Mouse (Mus musculus) urinary bladder, postnatal 36 days (tissue): Measurements from ENCODE around the gene Slc9a3r2.

Experiments used
- DNase-seq, 2 experiments: peaks; one replicate each; pipeline ENCODE4 v3.0.0; 2022; ENCODE audit warnings: low spot score in 2 of 2, mixed read lengths in 1 of 2

Slc9a3r2 gene

GRCm38 (mm10) chr17:24636781-24637481 lies 13.2 kb downstream of the Slc9a3r2 start:
- DNase-seq, result no peak

GRCm38 (mm10) chr17:24635694-24636093 lies 14.4 kb downstream of the Slc9a3r2 start:
- no peak for DNase-seq

- DNase-seq, result no peak
Observed at GRCm38 (mm10) chr17:24635024-24635423, 15.1 kb downstream of the Slc9a3r2 start.

- DNase-seq, result no peak
Observed at GRCm38 (mm10) chr17:24633831-24634230, 16.3 kb downstream of the Slc9a3r2 start.

GRCm38 (mm10) chr17:24632813-24633449 lies 17.2 kb downstream of the Slc9a3r2 start:
- DNase-seq, result peak; percentile 56 to 77

GRCm38 (mm10) chr17:24632167-24632812 lies 17.8 kb downstream of the Slc9a3r2 start, which contains the start of the genes Tsc2 and Nthl1:
TSS of gene Tsc2 (minus strand) at chr17:24632630.
TSS of gene Nthl1 (plus strand) at chr17:24632680.
- DNase-seq, result peak; percentile 78 to 80

- no peak for DNase-seq
Observed at GRCm38 (mm10) chr17:24630072-24630471, 20.1 kb downstream of the Slc9a3r2 start.

GRCm38 (mm10) chr17:24628646-24629045 lies 21.5 kb downstream of the Slc9a3r2 start:
- DNase-seq, result peak; percentile 61 to 72

GRCm38 (mm10) chr17:24625472-24625871 lies 24.7 kb downstream of the Slc9a3r2 start:
- DNase-seq, result no peak

GRCm38 (mm10) chr17:24617561-24618194 lies 32.4 kb downstream of the Slc9a3r2 start:
- DNase-seq, result no peak

GRCm38 (mm10) chr17:24610711-24611110 lies 39.4 kb downstream of the Slc9a3r2 start:
- no peak for DNase-seq

- no peak for DNase-seq
Observed at GRCm38 (mm10) chr17:24608874-24609273, 41.3 kb downstream of the Slc9a3r2 start.

GRCm38 (mm10) chr17:24608370-24608769 lies 41.8 kb downstream of the Slc9a3r2 start:
- DNase-seq, result no peak

GRCm38 (mm10) chr17:24604557-24604956 lies 45.6 kb downstream of the Slc9a3r2 start:
- DNase-seq, result no peak

- no peak for DNase-seq
Observed at GRCm38 (mm10) chr17:24603961-24604360, 46.2 kb downstream of the Slc9a3r2 start.

- DNase-seq, result no peak
Observed at GRCm38 (mm10) chr17:24600502-24600901, 49.6 kb downstream of the Slc9a3r2 start.

GRCm38 (mm10) chr17:24597989-24598388 lies 52.1 kb downstream of the Slc9a3r2 start:
- DNase-seq, result no peak

- no peak for DNase-seq
Observed at GRCm38 (mm10) chr17:24596471-24597183, 53.5 kb downstream of the Slc9a3r2 start.

- DNase-seq, result no peak
Observed at GRCm38 (mm10) chr17:24596073-24596466, 54.1 kb downstream of the Slc9a3r2 start.

GRCm38 (mm10) chr17:24595126-24596072 lies 54.7 kb downstream of the Slc9a3r2 start:
- DNase-seq, result no peak
